In genomic region chr14:22020885-22021284, GRCm38 (mm10) we compare ENCODE assay signal across 9 mouse cellular contexts. TPM values are rescaled to one million over a fixed set of nuclear protein-coding genes. Genes with fewer than 3 reads are reported as not detected.
A peak's percentile ranks its signal among the peaks of the same experiment; 100 is the strongest.
DNase-seq lines count a peak whose midpoint lies in the region; ATAC-seq and TF ChIP-seq lines count a peak whose summit lies in the region.
"Had no signal": no experiment of that assay in that cellular context is flagged by ENCODE, and none has a peak within 500 bp of the region (broad histone marks: within the 10 kb centered on the region; RNA-seq: fewer than 3 reads in every experiment).

No protein-coding gene starts in this region.

- H3K4me1 ChIP-seq in kidney, embryonic 16.5 days (ENCODE audit: insufficient read depth, low read length), result peaks cover 4% of the 10 kb centered on the region; the same call in 1 of the 2 replicates
- H3K4me1 ChIP-seq in thymus, adult 2 months (replicated peaks; ENCODE audit: control insufficient read depth, insufficient read depth, low read length), result peaks cover 9% of the 10 kb centered on the region

- no peak overlapping the region for H3K4me2 ChIP-seq in kidney, embryonic 16.5 days (replicated peaks; ENCODE audit: low read depth, low read length)

- no peak for ATAC-seq in kidney, embryonic 16.5 days (ENCODE audit: low FRiP score, low TSS enrichment)
- peak; percentile 28 for ATAC-seq in granulocyte monocyte progenitor cell, adult 5-6 weeks (replicated peaks; ENCODE audit: poor library complexity, severe bottlenecking)
- ATAC-seq in megakaryocyte, adult 5-6 weeks (ENCODE audit: poor library complexity, severe bottlenecking), result 0 out of 2 replicates have a peak, but pooled peaks have one; percentile 20
- ATAC-seq: Patski had no signal

- TF ChIP-seq CTCF in thymus, adult 2 months (IDR thresholded peaks at IDR 0.05; ENCODE audit: borderline replicate concordance, control insufficient read depth, extremely low read depth, insufficient read depth, low read length, poor library complexity), result no peak

- 31% methylated on average over 2 of the region's 2 CpGs for WGBS in kidney, embryonic 16.5 days
- WGBS in thymus, adult 2 months, result 77% methylated on average over 2 of the region's 2 CpGs

- no peaks in the 10 kb centered on the region for H3K36me3 ChIP-seq in kidney, embryonic 16.5 days (ENCODE audit: insufficient read depth, low read length)
- H3K36me3 ChIP-seq in thymus, adult 2 months (ENCODE audit: control insufficient read depth, insufficient read depth, low read length), result no peaks in the 10 kb centered on the region

- no peaks in the 10 kb centered on the region for H3K9me3 ChIP-seq in kidney, embryonic 16.5 days (ENCODE audit: low read length)

- no peak for TF ChIP-seq POLR2A in thymus, adult 2 months (IDR thresholded peaks at IDR 0.05; ENCODE audit: control insufficient read depth, extremely low read depth, insufficient read depth, low read length, poor library complexity)

- 0 out of 2 replicates have a peak, but pooled peaks cover under 1% of the 10 kb centered on the region for H3K27me3 ChIP-seq in kidney, embryonic 16.5 days (ENCODE audit: insufficient read depth, low read length)
- H3K27me3 ChIP-seq in thymus, adult 2 months (ENCODE audit: control insufficient read depth, insufficient read depth, low read length), result no peaks in the 10 kb centered on the region

- DNase-seq in kidney, adult 18-20 months, result peak; percentile 55
- DNase-seq in NIH3T3 (ENCODE audit: low read depth), result peak; percentile 46
- peak; percentile 26 for DNase-seq in cerebellum, adult 9-11 months
- DNase-seq in layer of hippocampus, adult 9-10 months (ENCODE audit: low spot score), result peak; percentile 11
- DNase-seq in thymus, adult 2 months, result no peak

- no peak overlapping the region for H3K9ac ChIP-seq in kidney, embryonic 16.5 days (replicated peaks; ENCODE audit: low read length)

- no peak overlapping the region for H3K27ac ChIP-seq in kidney, embryonic 16.5 days (ENCODE audit: low read length)
- no peak overlapping the region for H3K27ac ChIP-seq in thymus, adult 2 months (ENCODE audit: control insufficient read depth, insufficient read depth, low read length)

- no peak overlapping the region for H3K4me3 ChIP-seq in kidney, embryonic 16.5 days (ENCODE audit: low read length)
- H3K4me3 ChIP-seq in thymus, adult 2 months (ENCODE audit: control insufficient read depth, insufficient read depth, low read length), result no peak overlapping the region

RNA-seq across cellular contexts. Expression of gene Lrmda, which starts 1.4 kb away (rescaled TPM):
- polyA plus RNA-seq in kidney, embryonic 16.5 days (2015; fragmentation: Nextera tagmentation; extraction: Ambion mirVana), result 0.45 and 0.76 TPM in 2 replicates
- 30.9 and 34.8 TPM in 2 replicates for total RNA-seq in granulocyte monocyte progenitor cell, adult 5-6 weeks (2014; fragmentation: Nextera tagmentation)
- total RNA-seq in granulocyte monocyte progenitor cell, adult 5-6 weeks (2017), result 19.3 and 23.4 TPM in 2 replicates
- total RNA-seq in megakaryocyte, adult 5-6 weeks (2015), result 10.9 and 11.2 TPM in 2 replicates
- 12.6 and 15.6 TPM in 2 replicates for total RNA-seq in megakaryocyte, adult 5-6 weeks (2017)
- polyA plus RNA-seq in thymus, adult 2 months (2012; rRNA removed), result 0.51 and 0.68 TPM in 2 replicates

RNA-seq across cellular contexts. Expression of gene Zfp503, which starts 31.5 kb away (rescaled TPM):
- polyA plus RNA-seq in kidney, embryonic 16.5 days (2015; fragmentation: Nextera tagmentation; extraction: Ambion mirVana), result 24.6 and 27.5 TPM in 2 replicates
- not detected in 2 replicates for total RNA-seq in granulocyte monocyte progenitor cell, adult 5-6 weeks (2014; fragmentation: Nextera tagmentation)
- 0.04 and 0.05 TPM in 2 replicates for total RNA-seq in granulocyte monocyte progenitor cell, adult 5-6 weeks (2017)
- 0.39 and 0.65 TPM in 2 replicates for total RNA-seq in megakaryocyte, adult 5-6 weeks (2015)
- 0.51 TPM in 1 of 2 replicates, not detected in the other for total RNA-seq in megakaryocyte, adult 5-6 weeks (2017)
- polyA plus RNA-seq in thymus, adult 2 months (2012; rRNA removed), result 8.1 and 8.4 TPM in 2 replicates
